Mouse (Mus musculus): ENCODE data around the gene Rmnd5b.

GRCm38 (mm10) chr11:51620084-51620483 lies 15.6 kb downstream of the Rmnd5b start:
- TF ChIP-seq CTCF (IDR thresholded peaks at IDR 0.05; ENCODE audit: control insufficient read depth, insufficient read depth, insufficient read length): no peak
- no peak for TF ChIP-seq CEBPB (IDR thresholded peaks at IDR 0.05; ENCODE audit: low read depth)
- TF ChIP-seq MYOD1 (IDR thresholded peaks at IDR 0.05; ENCODE audit: control insufficient read depth, insufficient read length, low read depth): no peak
- TF ChIP-seq MYOG (IDR thresholded peaks at IDR 0.05; ENCODE audit: control insufficient read depth, extremely low read depth, insufficient read length): no peak

Measured in C2C12 (cell line).